In the genomic region with DNA sequence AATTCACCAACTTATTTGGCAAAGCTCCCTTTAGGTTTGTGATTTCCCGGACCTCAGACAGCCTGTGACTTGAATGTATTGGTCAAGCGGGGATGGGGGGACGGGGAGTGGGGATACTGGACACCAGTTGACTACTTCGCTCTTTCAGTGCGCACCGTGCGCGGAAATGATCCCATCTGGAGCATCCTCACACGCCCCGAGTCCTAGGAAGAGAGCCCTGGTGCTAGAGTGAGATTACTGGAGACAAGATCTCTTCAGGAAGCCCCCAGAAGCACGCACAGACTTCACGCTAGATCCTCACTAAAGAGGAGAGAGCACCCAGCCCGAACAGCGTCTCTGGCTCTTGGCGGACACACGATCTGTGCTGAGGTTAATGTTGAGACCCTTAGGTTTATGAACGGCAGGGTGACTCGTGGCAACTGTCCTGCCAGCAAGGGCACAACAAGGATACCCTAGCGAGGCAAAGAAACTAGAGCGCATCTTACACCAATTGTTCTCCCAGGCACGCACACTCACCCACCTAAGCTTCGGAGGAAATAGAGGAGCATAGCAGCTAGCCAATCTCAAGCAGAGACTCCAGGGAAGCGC, we compare ENCODE assay signal across 16 mouse cellular contexts. TPM values are rescaled to one million over a fixed set of nuclear protein-coding genes. Genes with fewer than 3 reads are reported as not detected.
DNase-seq lines count a peak whose midpoint lies in the region; ATAC-seq and TF ChIP-seq lines count a peak whose summit lies in the region.
"Had no signal": no experiment of that assay in that cellular context is flagged by ENCODE, and none has a peak within 500 bp of the region (broad histone marks: within the 10 kb centered on the region; RNA-seq: fewer than 3 reads in every experiment).

No protein-coding gene starts in this region.

- no peaks in the 10 kb centered on the region for H3K4me1 ChIP-seq in hindbrain, embryonic 11.5 days (replicated peaks; ENCODE audit: control insufficient read depth, insufficient read depth, low read length)
- no peaks in the 10 kb centered on the region for H3K4me1 ChIP-seq in hindbrain, embryonic 16.5 days (ENCODE audit: control insufficient read depth, insufficient read depth, low read depth, low read length)
- peaks cover 0 to 4% of the 10 kb centered on the region in 2 experiments; a peak in 1 of 4 replicates for H3K4me1 ChIP-seq in ES-E14 (ENCODE audit: control insufficient read depth in 2 of 2, insufficient read depth in 2 of 2, low read length in 2 of 2, poor library complexity in 1 of 2)
- no peaks in the 10 kb centered on the region for H3K4me1 ChIP-seq in neural tube, embryonic 11.5 days (ENCODE audit: control insufficient read depth, insufficient read depth, low read length)
- H3K4me1 ChIP-seq: liver, embryonic 15.5 days had no signal

- no peak overlapping the region for H3K27ac ChIP-seq in hindbrain, embryonic 11.5 days (ENCODE audit: low read depth, low read length)
- H3K27ac ChIP-seq in hindbrain, embryonic 16.5 days (ENCODE audit: low read depth, low read length) = no peak overlapping the region
- H3K27ac ChIP-seq in ES-E14 (ENCODE audit: insufficient read depth, low read depth, low read length, poor library complexity, severe bottlenecking) = no peak overlapping the region
- H3K27ac ChIP-seq in neural tube, embryonic 11.5 days (ENCODE audit: low read depth, low read length) = no peak overlapping the region
- H3K27ac ChIP-seq: hindbrain, embryonic 14.5 days; kidney, embryonic 15.5 days; liver, embryonic 15.5 days had no signal

- H3K36me3 ChIP-seq in hindbrain, embryonic 11.5 days (ENCODE audit: control insufficient read depth, insufficient read depth, low read length) = no peaks in the 10 kb centered on the region
- no peaks in the 10 kb centered on the region for H3K36me3 ChIP-seq in hindbrain, embryonic 16.5 days (ENCODE audit: control insufficient read depth, insufficient read depth, low read length)
- no peaks in the 10 kb centered on the region for H3K36me3 ChIP-seq in ES-E14 (ENCODE audit: control insufficient read depth, insufficient read depth, low read length, poor library complexity, severe bottlenecking)
- H3K36me3 ChIP-seq in neural tube, embryonic 11.5 days (ENCODE audit: control insufficient read depth, insufficient read depth, low read length) = no peaks in the 10 kb centered on the region
- H3K36me3 ChIP-seq: kidney, embryonic 15.5 days; liver, embryonic 15.5 days had no signal

- in situ Hi-C loops in ES-E14 (cut with MboI; ENCODE audit: low sequenced_read_pairs in 2 of 2, unreplicated experiment in 2 of 2) = no loop called here

- H3K4me3 ChIP-seq in hindbrain, embryonic 11.5 days (ENCODE audit: low read depth, low read length) = no peak overlapping the region
- no peak overlapping the region for H3K4me3 ChIP-seq in hindbrain, embryonic 16.5 days (ENCODE audit: low read length)
- peak overlapping the region; percentile 31 to 41; a peak in 2 of 4 replicates for H3K4me3 ChIP-seq in ES-E14 (ENCODE audit: insufficient read depth in 1 of 2, low read depth in 1 of 2, low read length in 2 of 2, poor library complexity in 1 of 2, severe bottlenecking in 1 of 2)
- no peak overlapping the region for H3K4me3 ChIP-seq in neural tube, embryonic 11.5 days (ENCODE audit: low read depth, low read length)
- H3K4me3 ChIP-seq: liver, embryonic 15.5 days had no signal

- DNase-seq in hindbrain, embryonic 11.5 days (ENCODE audit: low spot score) = peak; percentile 56
- no peak for DNase-seq in ES-E14 (ENCODE audit: low read depth, low spot score)
- peak; percentile 43 for DNase-seq in neural tube, embryonic 11.5 days (ENCODE audit: low spot score)
- no peak for DNase-seq in spleen, postnatal 14 days (ENCODE audit: low spot score in 2 of 2)
- no peak for DNase-seq in gastrocnemius, postnatal 10 days
- DNase-seq in frontal cortex, postnatal 14 days (ENCODE audit: low spot score in 2 of 2) = no peak
- DNase-seq: cerebellum, adult 8-10 months; lung, postnatal 14 days; thymus, postnatal 25 days had no signal

- WGBS in hindbrain, embryonic 11.5 days = 1% methylated on average over 23 of the region's 23 CpGs
- WGBS in hindbrain, embryonic 16.5 days = 3% methylated on average over 23 of the region's 23 CpGs
- 1% methylated on average over 23 of the region's 23 CpGs for WGBS in neural tube, embryonic 11.5 days

- H3K9me3 ChIP-seq in hindbrain, embryonic 11.5 days (ENCODE audit: control insufficient read depth, low read length) = no peaks in the 10 kb centered on the region
- no peaks in the 10 kb centered on the region for H3K9me3 ChIP-seq in hindbrain, embryonic 16.5 days (ENCODE audit: control insufficient read depth, low read length)
- H3K9me3 ChIP-seq in ES-E14 (ENCODE audit: control insufficient read depth, insufficient read depth, low read depth, low read length) = no peaks in the 10 kb centered on the region
- no peaks in the 10 kb centered on the region for H3K9me3 ChIP-seq in neural tube, embryonic 11.5 days (ENCODE audit: control insufficient read depth, low read length)
- H3K9me3 ChIP-seq: kidney, embryonic 15.5 days; liver, embryonic 15.5 days had no signal

- no peak overlapping the region for H3K9ac ChIP-seq in hindbrain, embryonic 11.5 days (ENCODE audit: low read depth, low read length)
- H3K9ac ChIP-seq in hindbrain, embryonic 16.5 days (ENCODE audit: low read depth, low read length) = no peak overlapping the region
- no peak overlapping the region for H3K9ac ChIP-seq in ES-E14 (ENCODE audit: insufficient read depth, low read depth, low read length, poor library complexity, severe bottlenecking)
- H3K9ac ChIP-seq in neural tube, embryonic 11.5 days (ENCODE audit: low read length) = no peak overlapping the region
- H3K9ac ChIP-seq: hindbrain, embryonic 14.5 days; kidney, embryonic 15.5 days; liver, embryonic 15.5 days had no signal

- peaks cover 92% of the 10 kb centered on the region for H3K27me3 ChIP-seq in hindbrain, embryonic 11.5 days (ENCODE audit: control insufficient read depth, insufficient read depth, low read length)
- peaks cover 71% of the 10 kb centered on the region for H3K27me3 ChIP-seq in hindbrain, embryonic 16.5 days (replicated peaks; ENCODE audit: control insufficient read depth, insufficient read depth, low read length)
- H3K27me3 ChIP-seq in neural tube, embryonic 11.5 days (ENCODE audit: control insufficient read depth, insufficient read depth, low read length) = peaks cover 98% of the 10 kb centered on the region

- H3K4me2 ChIP-seq in hindbrain, embryonic 11.5 days (replicated peaks; ENCODE audit: low read depth, low read length) = no peak overlapping the region
- H3K4me2 ChIP-seq in hindbrain, embryonic 16.5 days (ENCODE audit: low read length) = no peak overlapping the region
- no peak overlapping the region for H3K4me2 ChIP-seq in neural tube, embryonic 11.5 days (ENCODE audit: low read depth)
- H3K4me2 ChIP-seq: hindbrain, embryonic 14.5 days; liver, embryonic 15.5 days had no signal

- no peak for ATAC-seq in hindbrain, embryonic 11.5 days (ENCODE audit: low FRiP score)
- no peak for ATAC-seq in hindbrain, embryonic 16.5 days
- 0 out of 2 replicates have a peak, but pooled peaks have one; percentile 20 for ATAC-seq in granulocyte monocyte progenitor cell, adult 5-6 weeks (replicated peaks; ENCODE audit: poor library complexity, severe bottlenecking)
- no peak for ATAC-seq in neural tube, embryonic 11.5 days (ENCODE audit: insufficient read depth, low FRiP score, low TSS enrichment)

TF ChIP-seq in ES-E14, 5 proteins besides CTCF, POLR2A, EP300 and RAD21:
- TF ChIP-seq HCFC1 (IDR thresholded peaks at IDR 0.05; ENCODE audit: borderline replicate concordance, insufficient read depth, low read length) (no peak), ZC3H11A (IDR thresholded peaks at IDR 0.05; ENCODE audit: borderline replicate concordance, low read depth, low read length) (no peak), ZNF384 (IDR thresholded peaks at IDR 0.05; ENCODE audit: low read depth, low read length) (no peak), CHD2 (IDR thresholded peaks at IDR 0.05; ENCODE audit: low read depth, low read length) (no peak)

RNA-seq across cellular contexts. Expression of a gene that starts 8.8 kb away (rescaled TPM):
- 0.84 and 1.0 TPM in 2 replicates for polyA plus RNA-seq in hindbrain, embryonic 11.5 days (2014; fragmentation: Nextera tagmentation; extraction: Ambion mirVana)
- polyA plus RNA-seq in hindbrain, embryonic 16.5 days (2015; fragmentation: Nextera tagmentation; extraction: Ambion mirVana) = not detected in 2 replicates
- total RNA-seq in ES-E14 (2012; rRNA removed) = 0.13 TPM in 1 of 2 replicates, not detected in the other
- total RNA-seq in granulocyte monocyte progenitor cell, adult 5-6 weeks (2014; fragmentation: Nextera tagmentation) = not detected in 2 replicates
- not detected in 2 replicates for total RNA-seq in granulocyte monocyte progenitor cell, adult 5-6 weeks (2017)
- polyA plus RNA-seq in neural tube, embryonic 11.5 days (2014; fragmentation: Nextera tagmentation; extraction: Ambion mirVana) = 2.2 and 2.5 TPM in 2 replicates
- under 1 TPM; 0.19 to 0.29 TPM for total RNA-seq in gastrocnemius, postnatal 10 days (2021)
- total RNA-seq: gastrocnemius, adult 18-20 months; left cerebral cortex, postnatal 14 days had no signal
- polyA plus RNA-seq: hindbrain, embryonic 14.5 days; kidney, embryonic 15.5 days; liver, embryonic 15.5 days had no signal

RNA-seq across cellular contexts. Expression of a gene that starts 47.5 kb away (rescaled TPM):
- 94.7 and 99.6 TPM in 2 replicates for polyA plus RNA-seq in hindbrain, embryonic 11.5 days (2014; fragmentation: Nextera tagmentation; extraction: Ambion mirVana)
- 59.4 and 60.2 TPM in 2 replicates for polyA plus RNA-seq in hindbrain, embryonic 16.5 days (2015; fragmentation: Nextera tagmentation; extraction: Ambion mirVana)
- total RNA-seq in ES-E14 (2012; rRNA removed) = 10.1 and 11.9 TPM in 2 replicates
- total RNA-seq in granulocyte monocyte progenitor cell, adult 5-6 weeks (2014; fragmentation: Nextera tagmentation) = 34.7 and 35.4 TPM in 2 replicates
- 32.2 and 40.0 TPM in 2 replicates for total RNA-seq in granulocyte monocyte progenitor cell, adult 5-6 weeks (2017)
- polyA plus RNA-seq in neural tube, embryonic 11.5 days (2014; fragmentation: Nextera tagmentation; extraction: Ambion mirVana) = 89.0 and 92.7 TPM in 2 replicates
- 10 to 100 TPM; 52.6 to 53.2 TPM for total RNA-seq in gastrocnemius, postnatal 10 days (2021)

Comparison
In these comparisons a context has a peak if more than half of its experiments do, and no peak if none do; other contexts are left out.
1. DNase-seq: peak in hindbrain, embryonic 11.5 days (single experiment) and neural tube, embryonic 11.5 days (single experiment); none in ES-E14 (single experiment), spleen, postnatal 14 days (0 of 2), gastrocnemius, postnatal 10 days (single experiment) and frontal cortex, postnatal 14 days (0 of 2).
2. H3K4me3 ChIP-seq: peak in ES-E14 (2 of 2); none in hindbrain, embryonic 11.5 days (single experiment), hindbrain, embryonic 16.5 days (single experiment) and neural tube, embryonic 11.5 days (single experiment).